Mouse (Mus musculus): Measurements from ENCODE around the gene Gm20388. TPM values are rescaled to one million over a fixed set of nuclear protein-coding genes. Genes with fewer than 3 reads are reported as not detected.

Gene Gm20388
- polyA plus RNA-seq, 1 experiment: 28.1 TPM

- H3K4me3 ChIP-seq (ENCODE audit: low read depth, low read length): no peak overlapping the region
- H3K9me3 ChIP-seq (replicated peaks; ENCODE audit: control insufficient read depth, insufficient read depth, low read length, poor library complexity, severe bottlenecking): peaks cover 9% of the 10 kb centered on the region
- H3K27me3 ChIP-seq (ENCODE audit: control insufficient read depth, insufficient read depth, low read length, poor library complexity, severe bottlenecking): no peaks in the 10 kb centered on the region
- H3K9ac ChIP-seq (ENCODE audit: low read depth, poor library complexity, severe bottlenecking): no peak overlapping the region
- no peaks in the 10 kb centered on the region for H3K4me1 ChIP-seq (ENCODE audit: control insufficient read depth, insufficient read depth, low read length)
- TF ChIP-seq EP300 (IDR thresholded peaks at IDR 0.05; ENCODE audit: insufficient read depth, low read depth, low read length): no peak
- no peak for TF ChIP-seq POLR2A (IDR thresholded peaks at IDR 0.05; ENCODE audit: insufficient read depth, low read length)
- no peak for TF ChIP-seq CTCF (IDR thresholded peaks at IDR 0.05; ENCODE audit: low read depth, low read length)
- H3K36me3 ChIP-seq (ENCODE audit: control insufficient read depth, insufficient read depth, low read length, poor library complexity, severe bottlenecking): no peaks in the 10 kb centered on the region
- H3K27ac ChIP-seq (ENCODE audit: insufficient read depth, low read length): no peak overlapping the region
Observed at GRCm38 (mm10) chr8:124247581-124247980, 4336.9 kb downstream of the Gm20388 start.

- H3K9ac ChIP-seq (ENCODE audit: low read depth, poor library complexity, severe bottlenecking): no peak overlapping the region
- no peaks in the 10 kb centered on the region for H3K36me3 ChIP-seq (ENCODE audit: control insufficient read depth, insufficient read depth, low read length, poor library complexity, severe bottlenecking)
- H3K4me1 ChIP-seq (ENCODE audit: control insufficient read depth, insufficient read depth, low read length): no peaks in the 10 kb centered on the region
- H3K9me3 ChIP-seq (replicated peaks; ENCODE audit: control insufficient read depth, insufficient read depth, low read length, poor library complexity, severe bottlenecking): peaks cover 4% of the 10 kb centered on the region
- H3K27ac ChIP-seq (ENCODE audit: insufficient read depth, low read length): no peak overlapping the region
- no peak overlapping the region for H3K4me3 ChIP-seq (ENCODE audit: low read depth, low read length)
- TF ChIP-seq POLR2A (IDR thresholded peaks at IDR 0.05; ENCODE audit: insufficient read depth, low read length) (no peak), CTCF (IDR thresholded peaks at IDR 0.05; ENCODE audit: low read depth, low read length) (no peak), EP300 (IDR thresholded peaks at IDR 0.05; ENCODE audit: insufficient read depth, low read depth, low read length) (no peak)
- no peaks in the 10 kb centered on the region for H3K27me3 ChIP-seq (ENCODE audit: control insufficient read depth, insufficient read depth, low read length, poor library complexity, severe bottlenecking)
Observed at GRCm38 (mm10) chr8:124248688-124249087, 4338.0 kb downstream of the Gm20388 start.

- no peak overlapping the region for H3K27ac ChIP-seq (ENCODE audit: insufficient read depth, low read length)
- no peaks in the 10 kb centered on the region for H3K36me3 ChIP-seq (ENCODE audit: control insufficient read depth, insufficient read depth, low read length, poor library complexity, severe bottlenecking)
- no peak overlapping the region for H3K9ac ChIP-seq (ENCODE audit: low read depth, poor library complexity, severe bottlenecking)
- H3K4me3 ChIP-seq (ENCODE audit: low read depth, low read length): no peak overlapping the region
- H3K4me1 ChIP-seq (ENCODE audit: control insufficient read depth, insufficient read depth, low read length): no peaks in the 10 kb centered on the region
- no peak for TF ChIP-seq POLR2A (IDR thresholded peaks at IDR 0.05; ENCODE audit: insufficient read depth, low read length)
- TF ChIP-seq EP300 (IDR thresholded peaks at IDR 0.05; ENCODE audit: insufficient read depth, low read depth, low read length): no peak
- H3K9me3 ChIP-seq (replicated peaks; ENCODE audit: control insufficient read depth, insufficient read depth, low read length, poor library complexity, severe bottlenecking): no peaks in the 10 kb centered on the region; the same call in 1 of the 2 replicates
- H3K27me3 ChIP-seq (ENCODE audit: control insufficient read depth, insufficient read depth, low read length, poor library complexity, severe bottlenecking): no peaks in the 10 kb centered on the region
Observed at GRCm38 (mm10) chr8:124250255-124250654, 4339.6 kb downstream of the Gm20388 start.

GRCm38 (mm10) chr8:124250785-124251184 is 4340.1 kb downstream of the Gm20388 start:
- no peaks in the 10 kb centered on the region for H3K4me1 ChIP-seq (ENCODE audit: control insufficient read depth, insufficient read depth, low read length)
- TF ChIP-seq CTCF (IDR thresholded peaks at IDR 0.05; ENCODE audit: low read depth, low read length): no peak
- no peak for TF ChIP-seq EP300 (IDR thresholded peaks at IDR 0.05; ENCODE audit: insufficient read depth, low read depth, low read length)
- TF ChIP-seq POLR2A (IDR thresholded peaks at IDR 0.05; ENCODE audit: insufficient read depth, low read length): no peak
- H3K9ac ChIP-seq (ENCODE audit: low read depth, poor library complexity, severe bottlenecking): no peak overlapping the region
- H3K27ac ChIP-seq (ENCODE audit: insufficient read depth, low read length): no peak overlapping the region
- no peaks in the 10 kb centered on the region; the same call in 1 of the 2 replicates for H3K9me3 ChIP-seq (replicated peaks; ENCODE audit: control insufficient read depth, insufficient read depth, low read length, poor library complexity, severe bottlenecking)
- no peaks in the 10 kb centered on the region for H3K36me3 ChIP-seq (ENCODE audit: control insufficient read depth, insufficient read depth, low read length, poor library complexity, severe bottlenecking)
- no peak overlapping the region for H3K4me3 ChIP-seq (ENCODE audit: low read depth, low read length)
- H3K27me3 ChIP-seq (ENCODE audit: control insufficient read depth, insufficient read depth, low read length, poor library complexity, severe bottlenecking): no peaks in the 10 kb centered on the region

- TF ChIP-seq CTCF (IDR thresholded peaks at IDR 0.05; ENCODE audit: low read depth, low read length) (no peak), EP300 (IDR thresholded peaks at IDR 0.05; ENCODE audit: insufficient read depth, low read depth, low read length) (no peak), POLR2A (IDR thresholded peaks at IDR 0.05; ENCODE audit: insufficient read depth, low read length) (no peak)
- Histone ChIP-seq H3K9ac (ENCODE audit: low read depth, poor library complexity, severe bottlenecking) (no peak overlapping the region), H3K36me3 (ENCODE audit: control insufficient read depth, insufficient read depth, low read length, poor library complexity, severe bottlenecking) (no peaks in the 10 kb centered on the region), H3K9me3 (replicated peaks; ENCODE audit: control insufficient read depth, insufficient read depth, low read length, poor library complexity, severe bottlenecking) (no peaks in the 10 kb centered on the region; the same call in 1 of the 2 replicates), H3K4me1 (ENCODE audit: control insufficient read depth, insufficient read depth, low read length) (no peaks in the 10 kb centered on the region), H3K27me3 (ENCODE audit: control insufficient read depth, insufficient read depth, low read length, poor library complexity, severe bottlenecking) (no peaks in the 10 kb centered on the region), H3K27ac (ENCODE audit: insufficient read depth, low read length) (no peak overlapping the region), H3K4me3 (ENCODE audit: low read depth, low read length) (no peak overlapping the region)
Observed at GRCm38 (mm10) chr8:124252533-124252950, 4341.9 kb downstream of the Gm20388 start.

- TF ChIP-seq EP300 (IDR thresholded peaks at IDR 0.05; ENCODE audit: insufficient read depth, low read depth, low read length) (no peak), CTCF (IDR thresholded peaks at IDR 0.05; ENCODE audit: low read depth, low read length) (no peak), POLR2A (IDR thresholded peaks at IDR 0.05; ENCODE audit: insufficient read depth, low read length) (no peak)
- Histone ChIP-seq H3K27me3 (ENCODE audit: control insufficient read depth, insufficient read depth, low read length, poor library complexity, severe bottlenecking) (no peaks in the 10 kb centered on the region), H3K4me1 (ENCODE audit: control insufficient read depth, insufficient read depth, low read length) (no peaks in the 10 kb centered on the region), H3K9me3 (replicated peaks; ENCODE audit: control insufficient read depth, insufficient read depth, low read length, poor library complexity, severe bottlenecking) (no peaks in the 10 kb centered on the region; the same call in 1 of the 2 replicates), H3K27ac (ENCODE audit: insufficient read depth, low read length) (no peak overlapping the region), H3K36me3 (ENCODE audit: control insufficient read depth, insufficient read depth, low read length, poor library complexity, severe bottlenecking) (no peaks in the 10 kb centered on the region), H3K4me3 (ENCODE audit: low read depth, low read length) (no peak overlapping the region), H3K9ac (ENCODE audit: low read depth, poor library complexity, severe bottlenecking) (no peak overlapping the region)
Observed at GRCm38 (mm10) chr8:124253939-124254338, 4343.3 kb downstream of the Gm20388 start.

All from ES-Bruce4 (cell line).